Mouse (Mus musculus) embryonic fibroblast, embryonic 13.5 days (primary cell): ENCODE measurements around the gene Vmn1r230.

ENCODE experiments used
- CTCF ChIP-seq: IDR thresholded peaks from 2 replicates; pipeline ENCODE4 v1.5.1; 2011; ENCODE audit warnings: mild to moderate bottlenecking, control low read depth, low read length, moderate library complexity, borderline replicate concordance; ENCODE audit not compliant: insufficient read depth
- POLR2A ChIP-seq: IDR thresholded peaks from 2 replicates; pipeline ENCODE4 v1.6.1; 2011; ENCODE audit warnings: low read depth, mild to moderate bottlenecking, control low read depth, low read length, moderate library complexity

DNA sequence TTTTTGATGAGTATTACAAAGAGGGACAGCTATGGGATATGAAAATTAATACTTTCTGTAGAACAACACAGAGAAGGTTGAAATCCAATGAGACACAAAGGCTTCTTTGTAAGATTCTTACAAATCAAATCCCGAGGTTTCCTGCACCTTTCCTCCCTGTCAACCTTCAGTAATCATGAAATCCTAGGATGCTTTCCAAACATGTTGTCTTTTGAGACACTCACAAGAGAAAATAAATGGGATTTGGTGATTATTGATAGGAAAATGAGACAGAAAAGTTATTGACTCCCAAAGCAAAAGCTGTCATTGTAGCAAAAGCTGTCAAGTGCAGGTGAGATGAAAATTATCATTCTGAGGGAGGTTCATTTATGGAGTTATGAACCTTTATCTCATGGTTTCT lies 29.0 kb upstream of the Vmn1r230 start, which contains the start of gene Vmn1r229:
- no peak for TF ChIP-seq CTCF
- no peak for TF ChIP-seq POLR2A
